Mouse (Mus musculus) lung, embryonic 14.5 days (tissue): ENCODE results near the gene Srgap3. TPM values are rescaled to one million over a fixed set of nuclear protein-coding genes. Genes with fewer than 3 reads are reported as not detected.
A peak's percentile ranks its signal among the peaks of the same experiment; 100 is the strongest.

Experiments used
- ATAC-seq: fragments of 200-750 bp; cut with Nextera tagmentation; 2 replicates; pipeline ENCODE4 v1.8.0; 2017; ENCODE audit warnings: mild to moderate bottlenecking, moderate TSS enrichment, moderate library complexity; ENCODE audit not compliant: insufficient read depth
- DNase-seq: peaks from one replicate; pipeline ENCODE4 v3.0.0-alpha.2; 2015
- H3K27ac ChIP-seq: fragments of 300-500 bp; sonication (generic); 2 replicates; pipeline ENCODE4 v1.5.1; 2014; ENCODE audit warnings: low read depth, mild to moderate bottlenecking, moderate library complexity
- H3K27me3 ChIP-seq: fragments of 300-500 bp; sonication (generic); 2 replicates; pipeline ENCODE4 v1.6.1; 2014; ENCODE audit warnings: low read length, control low read depth; ENCODE audit not compliant: insufficient read depth
- H3K36me3 ChIP-seq: fragments of 300-500 bp; sonication (generic); 2 replicates; pipeline ENCODE4 v1.6.1; 2014; ENCODE audit warnings: control low read depth; ENCODE audit not compliant: insufficient read depth
- H3K4me1 ChIP-seq: fragments of 300-500 bp; sonication (generic); 2 replicates; pipeline ENCODE4 v1.6.1; 2014; ENCODE audit warnings: antibody characterized with exemption, control low read depth; ENCODE audit not compliant: insufficient read depth
- H3K4me2 ChIP-seq: fragments of 300-500 bp; sonication (generic); 2 replicates; pipeline ENCODE4 v1.6.1; 2014; ENCODE audit warnings: mild to moderate bottlenecking
- H3K4me3 ChIP-seq: fragments of 300-500 bp; sonication (generic); 2 replicates; pipeline ENCODE4 v1.5.1; 2014; ENCODE audit warnings: low read depth, low read length
- H3K9ac ChIP-seq: fragments of 300-500 bp; sonication (generic); 2 replicates; pipeline ENCODE4 v1.6.1; 2014
- H3K9me3 ChIP-seq: fragments of 300-500 bp; sonication (generic); 2 replicates; pipeline ENCODE4 v1.6.1; 2016; ENCODE audit warnings: low read depth, low read length, control low read depth
- CTCF ChIP-seq: IDR thresholded peaks from 2 replicates; pipeline ENCODE4 v1.5.1; 2016; ENCODE audit warnings: antibody characterized with exemption, low read depth
- WGBS: fragments of 180-500 bp; shearing (Covaris S2); extraction: QIAGEN DNeasy Blood & Tissue Kit; methylation state at CpG from one replicate; pipeline ENCODE4 v1.1.7; 2014; 5-methylcytosine and 5-hydroxymethylcytosine counted together
- polyA plus RNA-seq: library from polyadenylated mRNA; unstranded; fragments of >200 nt; fragmentation: Nextera tagmentation; extraction: Ambion mirVana; gene quantifications from 2 replicates; pipeline ENCODE4 v1.2.1, GENCODE M21; 2014

Gene Srgap3
- polyA plus RNA-seq, 1 experiment from 2014 or later, result 5.5 TPM

GRCm38 (mm10) chr6:112925234-112925975, 21.7 kb downstream of the Srgap3 start:
- ATAC-seq (peak; percentile 52), DNase-seq (peak; percentile 74)
- Histone ChIP-seq H3K36me3 (no peaks in the 10 kb centered on the region), H3K4me2 (0 out of 2 replicates have a peak overlapping the region, but pooled peaks have one; percentile 1), H3K27ac (peak overlapping the region; percentile 68), H3K9me3 (no peaks in the 10 kb centered on the region), H3K27me3 (no peaks in the 10 kb centered on the region), H3K4me1 (no peaks in the 10 kb centered on the region; the same call in 1 of the 2 replicates), H3K4me3 (no peak overlapping the region), H3K9ac (no peak overlapping the region)
- WGBS, result 30% methylated on average over 11 of the region's 11 CpGs
- TF ChIP-seq CTCF, result no peak

- no peaks in the 10 kb centered on the region for H3K9me3 ChIP-seq
- no peak overlapping the region for H3K4me3 ChIP-seq
- peak overlapping the region; percentile 1; the same call in 1 of the 2 replicates for H3K4me2 ChIP-seq
- no peak overlapping the region for H3K9ac ChIP-seq
- H3K36me3 ChIP-seq, result no peaks in the 10 kb centered on the region
- DNase-seq (peak; percentile 14), ATAC-seq (no peak; the same call in 1 of the 2 replicates)
- no peak for TF ChIP-seq CTCF
- peak overlapping the region; percentile 68; the same call in 1 of the 2 replicates for H3K27ac ChIP-seq
- 61% methylated on average over 13 of the region's 13 CpGs for WGBS
- no peaks in the 10 kb centered on the region for H3K27me3 ChIP-seq
- no peaks in the 10 kb centered on the region; the same call in 1 of the 2 replicates for H3K4me1 ChIP-seq
Measured at GRCm38 (mm10) chr6:112924606-112925141, 22.4 kb downstream of the Srgap3 start.

GRCm38 (mm10) chr6:112920619-112921195, 26.4 kb downstream of the Srgap3 start:
- no peak for DNase-seq
- H3K27ac ChIP-seq, result no peak overlapping the region
- H3K9me3 ChIP-seq, result no peaks in the 10 kb centered on the region
- no peak for TF ChIP-seq CTCF
- ATAC-seq, result no peak
- H3K9ac ChIP-seq, result no peak overlapping the region
- no peaks in the 10 kb centered on the region for H3K27me3 ChIP-seq
- no peaks in the 10 kb centered on the region for H3K36me3 ChIP-seq
- 81% methylated on average over 8 of the region's 8 CpGs for WGBS
- H3K4me1 ChIP-seq, result no peaks in the 10 kb centered on the region; the same call in 1 of the 2 replicates
- no peak overlapping the region for H3K4me3 ChIP-seq
- no peak overlapping the region for H3K4me2 ChIP-seq

DNA sequence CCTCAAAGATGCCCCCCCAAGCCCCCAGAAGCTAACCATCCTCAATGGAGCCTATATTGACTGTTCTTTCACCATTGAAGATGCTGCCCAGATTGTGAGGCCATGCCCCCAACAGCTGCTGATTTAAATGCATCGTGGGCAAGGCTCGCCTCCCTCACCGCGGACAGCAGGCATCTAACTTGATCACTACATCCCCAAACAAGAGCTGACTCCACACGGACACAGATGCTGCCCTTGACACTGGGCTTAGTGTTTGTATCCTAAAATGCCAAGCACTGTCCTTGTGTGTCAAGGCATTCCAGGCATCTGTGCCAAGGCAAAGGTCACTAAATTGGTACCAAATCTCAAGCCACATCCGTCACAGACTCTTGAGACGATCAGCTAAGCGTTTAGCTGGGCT, 29.3 kb downstream of the Srgap3 start:
- H3K27ac ChIP-seq, result no peak overlapping the region
- no peak overlapping the region for H3K9ac ChIP-seq
- no peak overlapping the region for H3K4me3 ChIP-seq
- DNase-seq, result no peak
- no peaks in the 10 kb centered on the region for H3K36me3 ChIP-seq
- H3K4me2 ChIP-seq, result no peak overlapping the region
- no peak for ATAC-seq
- 84% methylated on average over 8 of the region's 8 CpGs for WGBS
- no peaks in the 10 kb centered on the region for H3K9me3 ChIP-seq
- no peak for TF ChIP-seq CTCF
- no peaks in the 10 kb centered on the region for H3K27me3 ChIP-seq
- no peaks in the 10 kb centered on the region for H3K4me1 ChIP-seq

DNA sequence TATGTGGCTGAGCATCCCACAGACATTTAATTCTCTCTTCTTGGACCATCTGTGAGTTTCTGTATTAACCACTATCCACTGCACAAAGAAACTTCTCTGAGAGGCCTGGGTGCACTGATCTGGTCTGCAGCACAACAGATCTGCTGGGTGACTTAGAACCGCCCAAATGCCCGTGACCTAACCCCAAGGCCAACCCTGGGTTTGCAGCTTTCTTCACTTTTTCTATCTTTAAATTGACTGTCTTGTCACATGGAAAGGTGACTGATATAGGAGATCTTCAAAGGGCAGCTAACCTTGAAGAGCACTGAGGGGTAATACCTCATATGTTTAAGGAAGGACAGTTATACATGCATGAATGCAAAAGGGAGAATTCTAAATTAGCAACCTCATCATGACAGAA, 30.8 kb downstream of the Srgap3 start:
- DNase-seq (no peak), ATAC-seq (no peak)
- no peak overlapping the region for H3K4me3 ChIP-seq
- H3K9ac ChIP-seq, result no peak overlapping the region
- no peaks in the 10 kb centered on the region for H3K9me3 ChIP-seq
- 93% methylated on average over 2 of the region's 2 CpGs for WGBS
- H3K27ac ChIP-seq, result no peak overlapping the region
- H3K27me3 ChIP-seq, result no peaks in the 10 kb centered on the region
- H3K4me1 ChIP-seq, result no peaks in the 10 kb centered on the region
- no peaks in the 10 kb centered on the region for H3K36me3 ChIP-seq
- no peak overlapping the region for H3K4me2 ChIP-seq
- TF ChIP-seq CTCF, result no peak

GRCm38 (mm10) chr6:112912552-112912951, 34.5 kb downstream of the Srgap3 start:
- H3K4me1 ChIP-seq, result no peaks in the 10 kb centered on the region
- no peak overlapping the region for H3K4me3 ChIP-seq
- H3K9me3 ChIP-seq, result no peaks in the 10 kb centered on the region
- DNase-seq (no peak), ATAC-seq (no peak)
- 86% methylated on average over 5 of the region's 5 CpGs for WGBS
- no peaks in the 10 kb centered on the region for H3K36me3 ChIP-seq
- no peak for TF ChIP-seq CTCF
- no peak overlapping the region for H3K27ac ChIP-seq
- H3K4me2 ChIP-seq, result no peak overlapping the region
- H3K9ac ChIP-seq, result no peak overlapping the region
- no peaks in the 10 kb centered on the region for H3K27me3 ChIP-seq

DNA sequence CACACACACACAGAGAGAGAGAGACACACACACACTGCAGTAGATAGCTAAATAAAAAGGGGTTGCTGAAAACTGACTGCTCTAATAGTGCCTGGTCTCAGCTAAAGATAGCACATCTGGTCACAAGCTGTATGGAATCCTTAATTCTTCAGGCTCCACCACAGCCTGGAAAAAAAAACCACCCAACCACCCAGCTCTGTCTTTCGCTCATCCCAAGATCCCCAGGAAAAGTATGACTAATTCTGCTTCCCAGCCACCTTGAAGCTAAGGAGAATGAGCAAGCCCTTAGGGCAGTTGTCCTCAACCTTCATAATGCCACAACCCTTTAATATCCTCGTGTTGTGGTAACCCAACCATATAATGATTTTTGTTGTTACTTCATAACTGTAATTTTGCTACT, 37.4 kb downstream of the Srgap3 start:
- Histone ChIP-seq H3K4me2 (no peak overlapping the region), H3K27ac (no peak overlapping the region), H3K27me3 (no peaks in the 10 kb centered on the region), H3K4me1 (no peaks in the 10 kb centered on the region), H3K4me3 (no peak overlapping the region), H3K9me3 (no peaks in the 10 kb centered on the region), H3K36me3 (no peaks in the 10 kb centered on the region), H3K9ac (no peak overlapping the region)
- TF ChIP-seq CTCF, result no peak
- DNase-seq (no peak), ATAC-seq (no peak)
- WGBS, result 80% methylated on average over 2 of the region's 2 CpGs
